Mouse (Mus musculus): ENCODE measurements around the gene Gm3173. TPM values are rescaled to one million over a fixed set of nuclear protein-coding genes. Genes with fewer than 3 reads are reported as not detected.
"Not testable (repeated sequence)": the region's sequence is repeated elsewhere in the genome, so short reads cannot be mapped to it uniquely, and the experiment has no call there.

Gm3173 gene
- not detected in 2 replicates for polyA plus RNA-seq (2015; fragmentation: Nextera tagmentation; extraction: Ambion mirVana)

DNA sequence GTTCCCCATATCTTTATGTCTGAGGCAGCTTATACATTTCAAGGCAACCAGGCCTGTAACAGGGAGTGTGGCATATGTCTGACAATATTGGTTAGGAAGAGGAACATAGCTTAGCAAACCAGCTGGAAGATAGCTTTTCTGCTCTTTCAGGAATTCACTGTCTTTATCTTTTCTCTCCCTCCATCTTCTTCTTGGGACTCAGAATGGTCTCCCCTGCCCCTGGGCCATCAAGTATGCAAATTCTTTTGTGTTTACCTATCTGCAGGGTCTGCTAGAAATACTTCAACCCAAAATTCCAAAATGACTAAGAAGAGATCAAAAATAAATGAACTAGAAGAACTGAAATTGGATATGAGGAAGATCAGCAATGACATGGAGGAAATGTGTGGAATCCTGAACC, at the start of gene Gm3173:
Gene Gm3173, plus strand, starts transcription at position 301 of the 400 bp plus-strand sequence.
- H3K4me1 ChIP-seq (replicated peaks; ENCODE audit: control insufficient read depth, insufficient read depth, low read length); H3K4me3 ChIP-seq (ENCODE audit: low read length); H3K27ac ChIP-seq (ENCODE audit: low read length); H3K9me3 ChIP-seq (ENCODE audit: control insufficient read depth, low read length); H3K27me3 ChIP-seq (ENCODE audit: control insufficient read depth, insufficient read depth, low read depth, low read length); H3K9ac ChIP-seq (ENCODE audit: low read length); ATAC-seq (ENCODE audit: low read depth); H3K36me3 ChIP-seq (ENCODE audit: control insufficient read depth, insufficient read depth, low read length); H3K4me2 ChIP-seq (ENCODE audit: low read depth, low read length): not testable (repeated sequence)

DNA sequence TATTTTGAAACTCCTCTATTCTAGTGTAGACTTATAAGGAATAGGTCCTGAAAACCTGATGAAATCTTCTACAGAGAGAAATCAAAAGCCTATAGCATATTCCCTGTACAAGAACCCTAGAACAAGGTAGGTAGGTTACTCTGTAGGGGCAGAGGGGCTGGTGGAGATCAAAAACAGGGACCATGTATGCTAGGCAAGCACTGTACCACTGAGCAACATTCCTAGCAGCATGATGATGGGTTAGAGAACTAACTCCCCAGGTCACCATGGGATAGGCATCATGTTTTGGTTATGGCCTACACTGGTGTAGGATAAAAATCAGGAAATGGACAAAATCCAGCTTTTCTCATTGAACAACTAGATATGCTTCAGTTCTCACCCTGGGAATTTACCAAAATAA, 45.2 kb upstream of the Gm3173 start:
- not testable (repeated sequence) for H3K36me3 ChIP-seq (ENCODE audit: control insufficient read depth, insufficient read depth, low read length); H3K9ac ChIP-seq (ENCODE audit: low read length); H3K4me3 ChIP-seq (ENCODE audit: low read length); H3K4me2 ChIP-seq (ENCODE audit: low read depth, low read length); H3K27ac ChIP-seq (ENCODE audit: low read length); H3K27me3 ChIP-seq (ENCODE audit: control insufficient read depth, insufficient read depth, low read depth, low read length); H3K4me1 ChIP-seq (replicated peaks; ENCODE audit: control insufficient read depth, insufficient read depth, low read length); ATAC-seq (ENCODE audit: low read depth); H3K9me3 ChIP-seq (ENCODE audit: control insufficient read depth, low read length)

DNA sequence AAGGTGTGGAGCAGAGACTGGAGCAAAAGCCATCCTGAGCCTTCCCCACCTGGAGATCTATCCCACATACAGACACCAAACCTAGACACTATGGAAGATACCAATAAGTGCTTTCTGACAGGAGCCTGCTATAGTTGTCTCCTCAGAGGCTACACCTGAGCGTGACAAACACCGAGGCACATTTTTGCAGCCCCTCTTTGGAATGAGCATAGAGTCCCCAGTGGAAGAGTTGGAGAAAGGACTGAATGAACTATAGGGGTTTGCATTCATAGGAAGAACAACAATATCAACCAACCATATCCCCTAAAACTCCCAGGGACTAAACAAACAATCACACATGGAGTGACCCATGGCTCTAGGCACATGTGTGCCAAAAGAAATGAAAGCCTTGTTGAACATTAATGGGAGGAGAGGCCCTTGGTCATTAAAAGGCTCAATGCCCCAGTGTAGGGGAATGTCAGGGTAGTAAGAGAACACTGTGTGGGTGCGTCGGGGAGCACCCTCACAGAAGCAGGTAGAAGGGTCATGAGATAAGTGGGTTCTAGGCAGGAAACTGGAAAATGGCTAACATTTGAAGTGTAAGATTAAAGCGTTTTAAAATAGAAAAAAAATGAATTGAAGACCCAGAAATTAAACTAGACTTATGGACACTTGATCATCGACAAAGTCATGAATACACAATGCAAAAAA, 37.8 kb upstream of the Gm3173 start:
- not testable (repeated sequence) for H3K4me1 ChIP-seq (replicated peaks; ENCODE audit: control insufficient read depth, insufficient read depth, low read length)
- 64% methylated on average over 2 of the region's 6 CpGs for WGBS

DNA sequence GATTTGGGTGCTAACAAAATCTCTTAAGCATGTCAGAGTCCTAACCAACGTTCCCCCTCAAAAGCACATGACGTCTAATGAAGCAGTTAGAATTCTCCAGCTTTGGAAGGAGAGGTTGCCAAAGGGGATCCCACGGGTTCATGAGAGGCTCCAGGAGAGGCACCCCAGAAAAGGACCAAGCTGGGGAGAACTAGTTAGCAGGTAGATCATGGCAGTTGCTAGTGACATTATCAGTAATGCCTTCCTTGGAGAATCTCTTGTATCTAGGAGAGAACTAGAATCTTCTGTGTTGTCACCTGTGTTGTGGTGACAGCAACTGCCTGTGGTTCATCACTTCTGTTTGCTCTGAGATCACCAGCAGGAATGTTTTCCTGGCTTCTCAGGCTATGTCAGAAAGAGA, 33.6 kb upstream of the Gm3173 start, which contains the start of gene Gm3159:
Gene Gm3159, plus strand, starts transcription at position 301 of the 400 bp plus-strand sequence.
- not testable (repeated sequence) for H3K36me3 ChIP-seq (ENCODE audit: control insufficient read depth, insufficient read depth, low read length); H3K4me2 ChIP-seq (ENCODE audit: low read depth, low read length); H3K27ac ChIP-seq (ENCODE audit: low read length); H3K27me3 ChIP-seq (ENCODE audit: control insufficient read depth, insufficient read depth, low read depth, low read length); H3K9ac ChIP-seq (ENCODE audit: low read length); H3K9me3 ChIP-seq (ENCODE audit: control insufficient read depth, low read length); H3K4me3 ChIP-seq (ENCODE audit: low read length); H3K4me1 ChIP-seq (replicated peaks; ENCODE audit: control insufficient read depth, insufficient read depth, low read length); ATAC-seq (ENCODE audit: low read depth)
- WGBS: 43% methylated on average over 1 of the region's 3 CpGs

More for the DNA sequence above, 37.8 kb upstream of the Gm3173 start:
- H3K27me3 ChIP-seq (ENCODE audit: control insufficient read depth, insufficient read depth, low read depth, low read length); H3K9ac ChIP-seq (ENCODE audit: low read length); H3K36me3 ChIP-seq (ENCODE audit: control insufficient read depth, insufficient read depth, low read length); H3K4me3 ChIP-seq (ENCODE audit: low read length); H3K9me3 ChIP-seq (ENCODE audit: control insufficient read depth, low read length); H3K4me2 ChIP-seq (ENCODE audit: low read depth, low read length); H3K27ac ChIP-seq (ENCODE audit: low read length); ATAC-seq (ENCODE audit: low read depth): not testable (repeated sequence)

DNA sequence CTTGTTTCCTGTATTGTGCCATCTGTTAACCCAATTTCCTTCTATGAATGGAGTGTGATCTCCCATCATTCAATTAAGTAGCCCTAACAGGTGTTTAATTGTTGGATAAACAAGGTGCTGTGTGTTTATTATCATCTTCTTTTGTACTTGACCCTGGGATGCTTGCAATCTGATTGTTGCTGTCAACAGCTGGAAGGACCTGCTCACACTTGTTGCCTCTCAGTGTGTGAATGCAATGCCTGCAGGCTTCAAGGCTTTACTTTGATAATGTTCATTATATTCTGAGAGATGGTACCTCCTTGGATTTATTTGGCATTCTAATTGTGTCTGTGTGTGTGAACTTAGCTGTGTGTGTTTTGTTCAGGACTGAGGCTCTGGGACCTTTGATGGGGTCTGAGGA, 32.2 kb upstream of the Gm3173 start:
- not testable (repeated sequence) for H3K9ac ChIP-seq (ENCODE audit: low read length); H3K4me3 ChIP-seq (ENCODE audit: low read length); ATAC-seq (ENCODE audit: low read depth); H3K27ac ChIP-seq (ENCODE audit: low read length); H3K4me1 ChIP-seq (replicated peaks; ENCODE audit: control insufficient read depth, insufficient read depth, low read length); H3K27me3 ChIP-seq (ENCODE audit: control insufficient read depth, insufficient read depth, low read depth, low read length); H3K36me3 ChIP-seq (ENCODE audit: control insufficient read depth, insufficient read depth, low read length); H3K9me3 ChIP-seq (ENCODE audit: control insufficient read depth, low read length); H3K4me2 ChIP-seq (ENCODE audit: low read depth, low read length)

DNA sequence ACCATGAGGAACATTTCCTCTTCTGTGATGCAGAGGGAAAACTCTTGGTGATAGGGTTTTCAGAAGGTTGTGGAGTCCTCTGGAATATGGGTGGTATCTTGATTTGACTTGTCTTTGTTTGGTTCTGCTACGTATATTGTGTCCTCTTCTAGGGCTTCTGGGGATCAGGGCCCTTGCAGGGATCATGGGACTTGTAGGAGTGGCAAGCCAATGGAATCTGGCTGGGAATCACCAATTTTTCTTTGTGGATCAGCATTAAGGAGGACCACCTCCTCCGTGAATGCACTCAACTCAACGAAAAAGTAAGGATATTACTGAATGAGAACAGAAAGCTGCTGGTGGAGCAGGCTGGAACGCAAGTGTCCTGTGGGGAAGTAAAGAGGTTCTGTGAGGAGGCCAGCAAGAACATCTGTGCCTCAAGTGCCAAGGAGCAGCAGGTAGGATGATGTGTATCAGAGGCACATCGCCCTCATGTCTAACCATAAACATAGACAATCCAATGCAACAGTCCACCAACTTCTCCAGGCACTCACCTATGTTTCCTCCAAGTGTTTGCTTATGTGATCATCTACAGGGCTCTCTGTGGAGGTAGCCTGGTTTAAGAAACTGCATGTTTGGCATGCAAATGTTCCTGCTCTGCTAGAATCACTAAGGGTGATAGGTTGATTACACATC, 30.5 kb upstream of the Gm3173 start:
- H3K4me1 ChIP-seq (replicated peaks; ENCODE audit: control insufficient read depth, insufficient read depth, low read length); H3K9ac ChIP-seq (ENCODE audit: low read length); H3K4me3 ChIP-seq (ENCODE audit: low read length); H3K4me2 ChIP-seq (ENCODE audit: low read depth, low read length); H3K36me3 ChIP-seq (ENCODE audit: control insufficient read depth, insufficient read depth, low read length); H3K27ac ChIP-seq (ENCODE audit: low read length); ATAC-seq (ENCODE audit: low read depth); H3K27me3 ChIP-seq (ENCODE audit: control insufficient read depth, insufficient read depth, low read depth, low read length); H3K9me3 ChIP-seq (ENCODE audit: control insufficient read depth, low read length): not testable (repeated sequence)
- 83% methylated on average over 4 of the region's 5 CpGs for WGBS

DNA sequence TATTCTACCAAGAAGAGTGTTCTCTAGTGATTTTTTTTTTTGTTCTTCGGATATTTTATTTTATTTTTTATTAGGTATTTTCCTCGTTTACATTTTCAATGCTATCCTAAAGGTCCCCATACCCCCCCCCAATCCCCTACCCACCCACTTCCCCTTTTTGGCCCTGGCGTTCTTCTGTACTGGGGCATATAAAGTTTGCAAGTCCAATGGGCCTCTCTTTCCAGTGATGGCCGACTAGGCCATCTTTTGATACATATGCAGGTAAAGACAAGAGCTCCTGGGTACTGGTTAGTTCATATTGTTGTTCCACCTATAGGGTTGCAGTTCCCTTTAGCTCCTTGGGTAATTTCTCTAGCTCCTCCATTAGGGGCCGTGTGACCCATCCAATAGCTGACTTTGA, 29.5 kb upstream of the Gm3173 start:
- not testable (repeated sequence) for ATAC-seq (ENCODE audit: low read depth); H3K9ac ChIP-seq (ENCODE audit: low read length); H3K36me3 ChIP-seq (ENCODE audit: control insufficient read depth, insufficient read depth, low read length); H3K27me3 ChIP-seq (ENCODE audit: control insufficient read depth, insufficient read depth, low read depth, low read length); H3K9me3 ChIP-seq (ENCODE audit: control insufficient read depth, low read length); H3K27ac ChIP-seq (ENCODE audit: low read length); H3K4me3 ChIP-seq (ENCODE audit: low read length); H3K4me2 ChIP-seq (ENCODE audit: low read depth, low read length); H3K4me1 ChIP-seq (replicated peaks; ENCODE audit: control insufficient read depth, insufficient read depth, low read length)
- WGBS: 73% methylated on average over 4 of the region's 5 CpGs

DNA sequence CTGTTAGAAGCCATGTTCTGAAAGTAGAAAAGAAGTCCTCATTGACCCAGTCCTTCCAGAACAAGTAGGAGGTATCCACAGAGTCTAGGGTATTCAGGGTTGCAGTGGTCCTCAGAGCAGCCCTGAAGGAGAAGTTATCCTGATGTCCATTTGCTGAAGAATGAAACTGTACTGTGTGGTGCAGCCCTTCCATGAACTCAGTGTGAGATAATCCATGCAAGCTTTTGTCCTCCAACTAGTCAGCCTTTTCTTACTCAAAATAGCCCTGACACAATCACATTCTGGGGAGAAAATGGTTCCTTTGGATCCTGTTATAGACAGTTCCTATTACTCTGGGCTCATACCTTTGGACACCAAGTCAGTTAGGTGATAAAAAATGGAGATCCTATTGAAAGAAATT, 27.0 kb upstream of the Gm3173 start:
- H3K27me3 ChIP-seq (ENCODE audit: control insufficient read depth, insufficient read depth, low read depth, low read length); H3K4me3 ChIP-seq (ENCODE audit: low read length); H3K36me3 ChIP-seq (ENCODE audit: control insufficient read depth, insufficient read depth, low read length); ATAC-seq (ENCODE audit: low read depth); H3K27ac ChIP-seq (ENCODE audit: low read length); H3K9ac ChIP-seq (ENCODE audit: low read length); H3K4me2 ChIP-seq (ENCODE audit: low read depth, low read length); H3K4me1 ChIP-seq (replicated peaks; ENCODE audit: control insufficient read depth, insufficient read depth, low read length); H3K9me3 ChIP-seq (ENCODE audit: control insufficient read depth, low read length): not testable (repeated sequence)

DNA sequence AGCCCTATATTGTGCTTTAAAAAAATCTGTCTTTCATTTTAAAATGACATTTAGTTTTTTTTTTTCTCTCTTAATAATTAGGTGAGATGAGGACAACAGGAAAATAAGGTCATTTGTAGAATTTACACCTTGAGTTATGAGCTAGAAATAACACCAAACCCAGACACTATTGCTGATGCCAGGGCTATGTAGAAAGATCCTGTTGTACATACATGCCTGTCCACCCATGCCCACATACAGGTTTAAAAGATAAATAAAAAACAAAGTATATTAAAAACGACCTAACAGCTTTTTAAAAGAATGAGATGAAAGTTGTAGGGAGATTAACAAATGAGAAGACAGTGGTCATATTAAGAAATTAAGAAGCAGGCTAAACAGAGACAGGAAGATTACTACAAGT, 20.9 kb upstream of the Gm3173 start:
- not testable (repeated sequence) for H3K36me3 ChIP-seq (ENCODE audit: control insufficient read depth, insufficient read depth, low read length); H3K27me3 ChIP-seq (ENCODE audit: control insufficient read depth, insufficient read depth, low read depth, low read length); H3K27ac ChIP-seq (ENCODE audit: low read length); ATAC-seq (ENCODE audit: low read depth); H3K4me1 ChIP-seq (replicated peaks; ENCODE audit: control insufficient read depth, insufficient read depth, low read length); H3K9me3 ChIP-seq (ENCODE audit: control insufficient read depth, low read length); H3K4me2 ChIP-seq (ENCODE audit: low read depth, low read length); H3K4me3 ChIP-seq (ENCODE audit: low read length); H3K9ac ChIP-seq (ENCODE audit: low read length)
- 57% methylated on average over 1 of the region's 1 CpGs for WGBS

Data from lung, embryonic 16.5 days (tissue).